Mouse (Mus musculus): ENCODE results near the gene Emc10.

Gene Emc10

GRCm38 (mm10) chr7:44484109-44484508 lies 12.2 kb downstream of the Emc10 start:
- peak; percentile 1 for DNase-seq

- DNase-seq, result no peak
Measured at GRCm38 (mm10) chr7:44482836-44483435, 13.4 kb downstream of the Emc10 start.

GRCm38 (mm10) chr7:44475046-44475614 lies 21.2 kb downstream of the Emc10 start:
- DNase-seq, result peak; percentile 35

- DNase-seq, result peak; percentile 76
Measured at GRCm38 (mm10) chr7:44474419-44474818, 21.9 kb downstream of the Emc10 start.

- DNase-seq, result peak; percentile 62
Measured at GRCm38 (mm10) chr7:44472961-44473646, 23.2 kb downstream of the Emc10 start.

- DNase-seq, result no peak
Measured at GRCm38 (mm10) chr7:44472558-44472885, 23.8 kb downstream of the Emc10 start.

GRCm38 (mm10) chr7:44471880-44472557 lies 24.3 kb downstream of the Emc10 start:
- DNase-seq, result peak; percentile 60

- peak; percentile 52 for DNase-seq
Measured at GRCm38 (mm10) chr7:44470696-44471612, 25.4 kb downstream of the Emc10 start.

- peak; percentile 53 for DNase-seq
Measured at GRCm38 (mm10) chr7:44469677-44470675, 26.4 kb downstream of the Emc10 start.

GRCm38 (mm10) chr7:44468644-44469285 lies 27.6 kb downstream of the Emc10 start:
- peak; percentile 69 for DNase-seq

- DNase-seq, result peak; percentile 97
Measured at GRCm38 (mm10) chr7:44467811-44468411, 28.4 kb downstream of the Emc10 start, which contains the start of gene Josd2. Josd2 (plus strand) TSS chr7:44467980.

- no peak for DNase-seq
Measured at GRCm38 (mm10) chr7:44466888-44467311, 29.4 kb downstream of the Emc10 start.

- DNase-seq, result peak; percentile 75
Measured at GRCm38 (mm10) chr7:44466006-44466887, 30.1 kb downstream of the Emc10 start.

GRCm38 (mm10) chr7:44465111-44465510 lies 31.2 kb downstream of the Emc10 start, which contains the start of gene Aspdh:
Aspdh (plus strand) TSS chr7:44465391.
- peak; percentile 74 for DNase-seq

- DNase-seq, result peak; percentile 97
Measured at GRCm38 (mm10) chr7:44464511-44464910, 31.8 kb downstream of the Emc10 start.

- DNase-seq, result peak; percentile 61
Measured at GRCm38 (mm10) chr7:44463556-44464225, 32.6 kb downstream of the Emc10 start.

- peak; percentile 54 for DNase-seq
Measured at GRCm38 (mm10) chr7:44463056-44463425, 33.3 kb downstream of the Emc10 start.

- DNase-seq, result peak; percentile 73
Measured at GRCm38 (mm10) chr7:44462218-44463055, 33.9 kb downstream of the Emc10 start.

All from cerebellum, adult 11-12 months (tissue).